Mouse (Mus musculus): ENCODE data around the gene Adamts9. TPM values are rescaled to one million over a fixed set of nuclear protein-coding genes. Genes with fewer than 3 reads are reported as not detected.
A peak's percentile ranks its signal among the peaks of the same experiment; 100 is the strongest.

Gene Adamts9
- not detected in 2 replicates for total RNA-seq (2017)

DNA sequence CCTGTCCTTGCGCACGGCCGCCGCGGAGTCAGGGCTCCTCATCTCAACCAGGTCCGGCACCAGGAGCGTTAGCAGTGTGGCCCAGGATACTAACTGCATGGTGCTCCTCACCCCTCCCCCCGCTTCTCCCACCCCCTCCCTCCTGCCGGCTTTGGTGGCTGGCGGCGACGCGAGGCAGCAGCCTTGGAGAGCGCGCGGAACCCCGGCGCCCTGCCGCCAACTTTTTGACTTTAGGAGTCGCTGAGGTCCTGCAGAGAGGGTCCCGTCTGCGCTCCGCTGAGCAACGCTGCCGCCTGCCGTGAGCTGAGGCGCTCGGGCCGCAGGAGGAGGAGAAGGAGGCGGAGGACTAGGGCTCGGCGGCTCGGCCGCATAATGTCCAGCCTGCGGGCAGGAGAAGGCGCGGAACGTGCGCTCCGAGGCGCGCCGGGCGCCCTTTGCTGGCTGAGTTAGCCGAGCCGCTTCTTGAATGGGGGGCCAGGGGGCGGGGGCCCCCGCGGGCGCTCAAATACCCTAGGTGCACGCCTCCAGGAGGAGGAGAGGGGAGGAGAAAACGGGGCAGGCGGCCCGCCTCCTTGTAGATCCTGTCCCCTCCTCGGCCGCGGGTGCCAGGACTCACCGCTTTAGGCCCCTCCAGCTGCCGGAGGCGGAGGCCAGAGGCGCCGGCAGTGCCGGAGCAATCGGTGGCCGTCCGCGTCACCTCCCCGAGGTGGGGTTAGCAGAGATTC, at the start of gene Adamts9:
TSS of gene Adamts9 (minus strand) at position 436 of the 725 bp plus-strand sequence.
- peak; percentile 15 for ATAC-seq (replicated peaks; ENCODE audit: low read depth, poor library complexity, severe bottlenecking)

DNA sequence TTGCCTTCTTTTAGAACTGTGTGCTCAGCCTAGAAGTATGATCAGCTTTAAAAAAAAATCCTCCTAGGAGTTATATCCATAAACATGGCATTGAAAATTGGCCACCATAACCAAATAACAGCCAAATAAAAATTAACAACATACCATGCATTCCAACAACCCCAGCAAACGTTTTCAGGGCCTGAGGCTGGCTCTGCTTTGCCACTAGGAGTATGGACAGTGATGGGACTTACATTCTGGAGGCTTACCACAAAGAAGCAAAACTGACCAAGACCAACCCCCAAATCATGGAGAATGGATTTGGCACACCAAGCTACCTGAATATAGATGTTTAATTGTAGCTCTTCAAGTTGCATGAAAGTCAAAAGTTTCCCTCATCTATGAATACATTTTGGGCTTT, 48.3 kb upstream of the Adamts9 start:
- no peak for ATAC-seq (replicated peaks; ENCODE audit: low read depth, poor library complexity, severe bottlenecking)

- ATAC-seq (replicated peaks; ENCODE audit: low read depth, poor library complexity, severe bottlenecking) = no peak
These were observed 45.3 kb upstream of the Adamts9 start for GRCm38 (mm10) chr6:92988620-92988998.

DNA sequence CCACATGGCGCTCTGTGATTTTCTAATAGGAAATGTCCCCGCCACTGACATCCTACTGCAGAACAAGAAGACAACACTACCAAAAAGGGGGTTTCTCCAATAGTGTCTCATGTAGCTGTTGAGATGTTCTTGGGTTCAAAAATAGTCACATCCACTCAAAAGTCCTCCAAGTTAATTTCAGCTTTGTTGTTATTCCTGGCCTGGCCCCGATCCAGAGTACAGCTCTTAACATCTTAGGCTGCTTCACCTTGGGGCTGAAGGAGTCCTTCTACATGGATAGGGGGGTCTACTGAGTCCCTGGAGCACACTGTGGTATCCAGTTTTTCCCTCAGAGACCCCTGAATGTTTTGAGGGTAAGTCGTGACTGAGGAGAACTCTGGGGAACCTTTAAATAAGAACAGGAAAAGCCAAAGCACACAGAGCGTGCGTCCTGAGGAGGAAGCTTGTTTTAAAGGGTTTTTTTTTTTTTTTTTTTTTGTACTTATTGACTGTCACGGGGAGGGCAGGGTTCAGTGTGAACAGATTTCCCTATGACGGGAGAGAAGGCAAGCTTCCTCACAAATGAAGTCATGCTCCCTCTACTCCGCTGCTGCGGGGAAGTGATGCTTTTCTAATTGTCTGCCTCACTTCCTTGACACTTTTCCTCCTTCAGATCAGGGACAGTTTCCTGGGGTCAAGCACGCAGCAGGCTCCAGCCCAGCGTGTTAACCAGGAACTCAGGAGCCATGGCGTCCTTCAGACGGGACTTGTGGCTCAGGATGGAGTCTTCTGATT, 44.7 kb upstream of the Adamts9 start:
- no peak for ATAC-seq (replicated peaks; ENCODE audit: low read depth, poor library complexity, severe bottlenecking)

DNA sequence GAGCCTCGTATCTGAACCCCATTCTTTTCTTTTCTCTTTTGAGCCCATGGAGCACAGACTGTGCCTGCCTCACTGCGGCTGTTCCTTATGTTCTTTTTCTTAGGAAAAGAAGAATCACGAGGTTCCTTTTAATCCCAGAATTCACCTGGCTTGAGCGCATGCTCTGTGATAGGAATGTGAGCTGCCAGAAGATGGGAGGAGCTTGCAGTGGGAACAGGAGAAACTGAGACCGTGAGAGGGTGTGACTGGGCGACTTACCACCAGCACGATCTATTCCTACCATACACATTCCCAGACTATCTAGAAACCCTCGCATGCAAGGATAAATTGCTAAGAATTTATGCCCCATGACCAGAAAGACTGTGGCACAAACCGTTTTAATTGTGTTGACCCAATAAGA, 44.1 kb upstream of the Adamts9 start:
- ATAC-seq (replicated peaks; ENCODE audit: low read depth, poor library complexity, severe bottlenecking) = no peak

GRCm38 (mm10) chr6:92983421-92983820, 40.1 kb upstream of the Adamts9 start:
- no peak for ATAC-seq (replicated peaks; ENCODE audit: low read depth, poor library complexity, severe bottlenecking)

DNA sequence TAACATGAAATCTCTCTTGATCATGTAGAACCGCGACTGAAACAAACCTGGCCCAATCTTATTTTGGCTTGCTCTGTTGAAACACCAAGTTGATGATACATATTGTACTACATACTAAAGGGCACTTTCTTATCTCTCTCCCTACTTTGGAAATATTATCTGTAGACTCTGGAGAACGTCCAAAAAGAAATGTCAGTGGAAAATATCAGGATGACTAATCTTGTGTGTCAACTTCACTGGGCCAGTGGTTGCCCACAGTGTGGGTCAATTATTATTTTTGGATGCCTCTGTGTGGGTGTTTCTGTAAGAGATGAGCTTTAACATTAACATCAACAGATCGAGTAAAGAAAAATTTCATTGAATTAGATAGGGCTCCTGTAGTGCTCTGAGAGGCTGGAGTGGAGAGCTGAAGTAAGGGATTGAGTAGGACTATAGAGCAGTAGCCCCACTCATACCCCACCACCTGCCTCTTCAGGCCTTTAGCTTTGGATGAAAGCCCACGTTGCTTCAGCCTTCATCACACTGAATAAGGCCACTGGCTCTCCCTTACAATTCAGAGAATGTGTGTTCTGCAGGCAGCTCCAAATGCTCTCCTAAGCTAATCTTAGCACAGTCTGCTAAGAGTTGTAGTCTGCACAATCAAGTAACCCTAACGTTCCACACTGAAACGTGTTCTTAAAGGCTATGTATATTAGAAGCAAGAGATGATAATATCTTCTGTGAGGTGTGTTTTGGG, 38.3 kb upstream of the Adamts9 start:
- ATAC-seq (replicated peaks; ENCODE audit: low read depth, poor library complexity, severe bottlenecking) = no peak

DNA sequence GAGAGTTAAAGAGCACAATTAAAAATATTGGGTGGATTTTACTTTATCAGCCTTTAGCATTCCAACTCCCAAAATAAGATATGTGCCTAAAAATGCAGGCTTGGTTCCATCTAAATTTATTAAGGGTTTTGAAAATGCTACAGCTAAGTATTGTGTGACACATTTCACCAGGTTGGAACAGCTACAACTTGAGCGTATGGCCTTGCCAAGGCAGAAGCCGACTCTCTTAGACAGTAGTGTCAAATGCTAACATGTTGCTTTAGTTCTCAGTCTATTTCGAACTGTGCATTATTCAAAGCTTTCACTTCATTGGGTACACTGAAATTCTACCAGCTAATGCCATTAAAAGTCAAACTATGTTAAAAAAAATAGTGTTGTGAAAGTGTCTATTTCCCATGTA, 30.0 kb upstream of the Adamts9 start:
- no peak for ATAC-seq (replicated peaks; ENCODE audit: low read depth, poor library complexity, severe bottlenecking)

DNA sequence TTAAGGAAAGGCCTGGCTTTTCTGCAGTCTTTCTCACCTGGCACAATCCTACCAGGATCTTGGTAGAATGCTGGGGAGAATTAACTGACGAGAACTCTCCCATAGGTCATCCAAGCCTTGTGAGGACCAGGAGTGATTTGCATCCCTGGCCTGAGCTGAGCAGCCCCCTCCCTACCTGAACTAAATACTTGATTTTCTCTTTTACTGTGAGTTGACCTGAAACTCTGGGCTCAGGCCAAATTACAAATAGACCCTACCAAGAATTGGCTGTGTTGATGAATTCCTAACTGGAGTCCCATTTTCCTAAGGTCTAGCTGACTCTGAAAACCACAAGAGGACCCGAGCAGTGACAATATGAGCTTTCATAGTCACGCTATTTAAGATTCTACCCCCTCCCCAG, 25.4 kb upstream of the Adamts9 start:
- ATAC-seq (replicated peaks; ENCODE audit: low read depth, poor library complexity, severe bottlenecking) = no peak

GRCm38 (mm10) chr6:92968216-92968615, 24.9 kb upstream of the Adamts9 start:
- no peak for ATAC-seq (replicated peaks; ENCODE audit: low read depth, poor library complexity, severe bottlenecking)

- ATAC-seq (replicated peaks; ENCODE audit: low read depth, poor library complexity, severe bottlenecking) = no peak
These were observed 19.7 kb upstream of the Adamts9 start for GRCm38 (mm10) chr6:92962966-92963365.

GRCm38 (mm10) chr6:92960997-92961396, 17.7 kb upstream of the Adamts9 start:
- ATAC-seq (replicated peaks; ENCODE audit: low read depth, poor library complexity, severe bottlenecking) = no peak

- ATAC-seq (replicated peaks; ENCODE audit: low read depth, poor library complexity, severe bottlenecking) = no peak
These were observed 16.1 kb upstream of the Adamts9 start for GRCm38 (mm10) chr6:92959416-92959815.

DNA sequence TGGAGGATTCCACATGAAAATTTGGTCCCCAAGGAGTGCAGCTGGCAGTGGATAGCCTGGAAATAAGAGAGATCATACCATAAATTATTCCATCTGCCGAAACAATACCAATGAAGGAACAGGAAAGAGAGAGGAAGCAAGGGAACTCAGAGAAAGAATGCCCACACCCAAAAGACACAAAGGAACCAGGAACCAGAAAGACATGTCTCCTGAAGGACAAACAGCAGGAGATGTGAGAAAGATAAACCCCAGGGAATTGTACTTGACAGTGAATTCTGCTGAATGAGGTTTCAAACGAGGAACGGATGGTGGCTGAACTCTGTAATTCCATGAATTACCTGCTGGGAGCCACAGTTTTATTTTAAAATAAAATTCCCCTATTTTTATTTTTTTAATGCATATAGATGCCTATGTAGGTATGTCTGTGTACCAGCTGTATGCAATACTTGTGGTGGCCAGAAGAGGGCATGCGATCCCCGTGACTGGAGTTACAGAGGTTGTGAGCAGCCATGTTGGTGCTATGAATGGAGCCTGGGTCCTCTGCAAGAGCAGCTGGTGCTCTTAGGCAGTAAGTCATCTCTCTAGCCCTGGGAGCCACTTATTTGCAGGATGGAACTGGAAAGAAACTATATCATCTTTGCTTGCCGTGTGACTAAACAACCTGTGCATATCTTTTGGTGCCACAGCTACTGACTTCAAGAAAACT, 4.2 kb upstream of the Adamts9 start:
- ATAC-seq (replicated peaks; ENCODE audit: low read depth, poor library complexity, severe bottlenecking) = no peak

GRCm38 (mm10) chr6:92944711-92945110, 1.4 kb upstream of the Adamts9 start:
- ATAC-seq (replicated peaks; ENCODE audit: low read depth, poor library complexity, severe bottlenecking) = no peak

DNA sequence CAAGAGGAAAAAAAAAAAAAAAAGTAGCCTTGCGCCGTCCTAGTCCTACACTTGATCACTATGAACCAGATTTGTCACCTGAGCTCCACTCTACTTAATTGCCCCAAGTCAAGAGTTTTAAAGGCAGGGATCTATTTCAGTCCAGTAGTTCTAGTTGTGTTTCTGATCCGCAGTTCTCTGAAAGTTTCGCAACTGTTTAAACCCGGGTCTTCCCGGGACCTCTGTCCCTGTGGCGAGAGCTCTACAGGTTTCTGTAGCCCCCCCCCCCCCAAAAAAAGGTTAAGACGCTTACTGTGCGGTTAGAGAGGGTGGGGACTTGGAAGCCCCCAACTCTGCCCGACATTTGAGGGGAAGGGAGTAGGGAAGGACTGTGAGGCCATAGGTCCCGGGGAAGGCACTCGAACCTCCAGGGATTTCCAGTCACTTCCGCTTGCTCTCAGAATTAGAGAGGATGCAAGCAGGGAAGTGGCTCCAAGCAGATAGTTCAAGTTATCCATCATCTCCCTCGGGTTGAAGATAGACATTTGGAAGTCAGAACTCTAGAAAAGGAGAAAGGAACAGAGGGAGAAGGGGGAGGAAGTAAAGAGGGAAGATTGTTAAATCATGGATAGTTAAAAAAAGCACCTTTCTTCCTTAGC, 875 bp upstream of the Adamts9 start:
- ATAC-seq (replicated peaks; ENCODE audit: low read depth, poor library complexity, severe bottlenecking) = no peak

- ATAC-seq (replicated peaks; ENCODE audit: low read depth, poor library complexity, severe bottlenecking) = peak; percentile 26
These were observed 1.4 kb downstream of the Adamts9 start for GRCm38 (mm10) chr6:92941756-92942420.

DNA sequence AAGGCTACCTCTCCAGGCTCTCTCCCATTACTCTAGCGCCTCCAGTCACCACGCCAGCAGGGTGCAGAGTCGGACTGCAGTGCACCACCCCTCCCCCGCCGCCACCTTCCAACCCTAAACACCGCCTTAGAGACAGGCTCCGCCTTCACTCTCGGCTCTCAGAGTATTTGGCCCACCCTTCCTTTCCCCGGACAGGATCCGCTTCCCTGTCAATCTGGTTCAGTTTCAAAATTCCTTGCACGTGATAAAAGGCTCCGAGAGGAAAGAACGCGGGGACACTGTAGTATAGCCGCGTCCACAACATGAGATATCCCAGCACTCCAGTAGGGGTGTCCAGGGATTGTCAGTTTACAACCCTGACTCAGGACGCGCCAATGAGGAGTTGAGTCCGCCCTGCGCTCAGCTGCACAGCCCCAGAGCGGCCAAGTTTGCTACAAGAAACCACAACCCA, 2.0 kb downstream of the Adamts9 start:
- peak; percentile 80 for ATAC-seq (replicated peaks; ENCODE audit: low read depth, poor library complexity, severe bottlenecking)
